ENCODE assay signal across 14 mouse cellular contexts in genomic region chr15:4503366-4503765, GRCm38 (mm10).
"Had no signal": no experiment of that assay in that cellular context is flagged by ENCODE, and none has a peak within 500 bp of the region (broad histone marks: within the 10 kb centered on the region; RNA-seq: fewer than 3 reads in every experiment).

No protein-coding gene starts in this region.

- H3K9me3 ChIP-seq: neural tube, embryonic 15.5 days; stomach, embryonic 15.5 days had no signal

- H3K9ac ChIP-seq: neural tube, embryonic 15.5 days; stomach, embryonic 15.5 days had no signal

- H3K4me2 ChIP-seq: neural tube, embryonic 15.5 days; stomach, embryonic 15.5 days had no signal

- H3K27me3 ChIP-seq: neural tube, embryonic 15.5 days; stomach, embryonic 15.5 days had no signal

- DNase-seq: retina, postnatal 1 day; right cerebral cortex, postnatal 14 days; right cerebral cortex, postnatal 25 days; right cerebral cortex, postnatal 4 days; spleen, adult 18-20 months; thymus, adult 18-20 months; thymus, adult 2 months; thymus, postnatal 14 days; thymus, postnatal 25 days; thymus, postnatal 36 days; thymus, postnatal 4 days had no signal

- H3K36me3 ChIP-seq: neural tube, embryonic 15.5 days; stomach, embryonic 15.5 days had no signal

- H3K4me3 ChIP-seq: neural tube, embryonic 15.5 days; stomach, embryonic 15.5 days had no signal

- H3K27ac ChIP-seq: neural tube, embryonic 15.5 days; stomach, embryonic 15.5 days; stomach, postnatal 0 days had no signal

- H3K4me1 ChIP-seq: neural tube, embryonic 15.5 days; stomach, embryonic 15.5 days had no signal
